8 mouse cellular contexts compared by ENCODE assay signal in the genomic region with DNA sequence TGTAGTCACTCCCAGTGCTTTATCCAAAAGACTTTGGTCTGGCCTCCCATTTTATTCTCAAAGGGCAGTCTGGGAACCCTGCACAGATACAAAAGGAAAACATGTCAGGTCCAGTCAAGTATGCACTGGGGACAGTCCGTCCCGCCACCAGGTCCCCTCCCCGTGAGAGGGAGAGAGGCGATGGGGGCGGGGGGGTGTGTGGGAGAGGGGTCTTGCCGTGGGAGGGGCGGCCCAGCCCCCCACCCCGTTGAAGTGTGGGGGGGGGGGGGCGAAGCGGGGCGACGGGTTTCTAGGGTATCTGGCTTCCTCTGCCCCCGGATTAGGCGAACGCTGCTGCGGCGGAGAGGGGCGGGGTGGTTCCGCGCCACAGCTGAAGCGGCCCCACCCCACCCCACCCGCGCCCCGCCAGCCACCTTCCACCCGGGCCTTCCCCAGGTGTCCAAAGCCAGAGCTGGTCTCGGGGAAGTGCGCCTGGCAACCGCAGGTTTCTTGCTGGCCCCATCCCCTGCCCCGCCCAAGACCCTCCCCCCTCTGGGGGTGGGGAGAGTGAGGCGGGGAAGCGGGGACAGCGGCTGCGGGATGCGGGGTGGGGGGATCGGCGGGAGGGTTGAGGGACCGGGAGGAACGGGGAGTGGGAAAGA. TPM values are rescaled to one million over a fixed set of nuclear protein-coding genes. Genes with fewer than 3 reads are reported as not detected.
DNase-seq lines count a peak whose midpoint lies in the region; ATAC-seq lines count a peak whose summit lies in the region.

No protein-coding gene starts in this region.

- DNase-seq in heart, adult 11 months = peak; percentile 95
- no peak for DNase-seq in heart, adult 8-10 months (ENCODE audit: low spot score)
- DNase-seq in spleen, adult 18-20 months = peak; percentile 51 to 52
- no peak for DNase-seq in spleen, adult 12 weeks (ENCODE audit: low spot score)
- peak; percentile 14 for DNase-seq in heart, postnatal 4 days
- DNase-seq in naive thymus-derived CD4-positive, alpha-beta T cell, adult 2 months (ENCODE audit: low read depth) = peak; percentile 43
- DNase-seq in left cerebral cortex, adult 9 months (ENCODE audit: low spot score in 2 of 2) = no peak

- no peak for ATAC-seq in frontal cortex, adult (ENCODE audit: low TSS enrichment)

RNA-seq across cellular contexts. Expression of a gene that starts 29.7 kb away (rescaled TPM):
- total RNA-seq in heart, adult 8-10 months (2022) = 1 to 10 TPM; 1.9 to 4.7 (median 3.8) TPM
- total RNA-seq in heart, postnatal 4 days (2021) = 1 to 10 TPM; 2.7 to 2.8 TPM

Comparison
In these comparisons a context has a peak if more than half of its experiments do, and no peak if none do; other contexts are left out.
1. DNase-seq: peak in heart, adult 11 months (single experiment), spleen, adult 18-20 months (2 of 2), heart, postnatal 4 days (single experiment) and naive thymus-derived CD4-positive, alpha-beta T cell, adult 2 months (single experiment); none in heart, adult 8-10 months (single experiment), spleen, adult 12 weeks (single experiment) and left cerebral cortex, adult 9 months (0 of 2).